Mouse (Mus musculus): ENCODE data around the gene Nckap5. TPM values are rescaled to one million over a fixed set of nuclear protein-coding genes. Genes with fewer than 3 reads are reported as not detected.

Nckap5 gene
- total RNA-seq, 4 experiments from 2014 or later: 8.9 to 14.5 (median 11.7) TPM

DNA sequence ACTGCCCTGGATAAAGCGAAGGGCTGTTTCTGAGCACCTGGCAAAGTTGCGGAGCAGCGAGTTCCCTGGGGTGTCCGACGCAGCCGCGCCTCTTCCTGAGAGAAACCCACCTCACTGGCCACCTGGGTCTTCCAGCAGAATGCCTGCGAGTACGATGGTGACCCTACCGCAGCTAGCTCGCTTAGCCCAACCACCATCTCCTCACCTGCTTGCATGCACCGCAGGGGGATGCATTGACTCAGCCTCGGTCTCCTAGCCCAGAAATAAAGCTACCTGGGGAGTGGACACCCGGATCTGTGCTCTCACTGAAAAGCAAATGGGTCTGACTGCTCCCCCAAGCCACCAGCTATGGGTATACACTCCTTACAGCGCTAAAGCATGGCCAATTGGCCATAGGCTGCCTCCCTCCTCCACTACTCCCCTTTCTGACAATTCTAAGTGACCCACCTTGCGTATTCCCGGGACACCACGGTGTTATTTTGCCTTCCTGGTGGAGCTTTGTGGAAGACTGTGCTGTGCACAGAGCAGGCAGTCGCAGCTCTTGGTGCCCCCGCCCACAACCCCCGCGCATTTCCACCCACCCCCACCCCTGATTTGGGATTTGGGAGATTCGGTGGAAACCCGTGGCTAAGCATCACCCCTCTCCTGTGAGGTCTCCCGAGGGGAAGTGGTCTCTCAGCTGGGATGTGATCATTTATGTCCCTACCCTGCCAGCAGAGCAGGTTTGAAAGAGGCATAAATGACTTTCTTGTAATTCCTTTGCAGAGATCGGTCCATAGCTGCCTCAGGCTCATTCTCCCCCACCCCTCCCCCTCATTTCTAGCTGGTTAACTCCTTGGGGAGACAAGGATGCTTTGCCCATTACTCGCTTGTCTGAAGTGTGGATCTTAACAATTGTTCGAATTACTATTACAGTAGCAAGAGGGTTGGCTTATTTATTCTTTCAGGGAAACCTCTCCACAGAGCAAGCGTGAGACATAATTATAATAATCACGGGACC, 917.7 kb downstream of the Nckap5 start, which contains the start of gene Lypd1:
TSS of gene Lypd1 (minus strand) at position 501 of the 1,000 bp plus-strand sequence.
- DNase-seq (ENCODE audit: low spot score in 2 of 2): no peak

DNA sequence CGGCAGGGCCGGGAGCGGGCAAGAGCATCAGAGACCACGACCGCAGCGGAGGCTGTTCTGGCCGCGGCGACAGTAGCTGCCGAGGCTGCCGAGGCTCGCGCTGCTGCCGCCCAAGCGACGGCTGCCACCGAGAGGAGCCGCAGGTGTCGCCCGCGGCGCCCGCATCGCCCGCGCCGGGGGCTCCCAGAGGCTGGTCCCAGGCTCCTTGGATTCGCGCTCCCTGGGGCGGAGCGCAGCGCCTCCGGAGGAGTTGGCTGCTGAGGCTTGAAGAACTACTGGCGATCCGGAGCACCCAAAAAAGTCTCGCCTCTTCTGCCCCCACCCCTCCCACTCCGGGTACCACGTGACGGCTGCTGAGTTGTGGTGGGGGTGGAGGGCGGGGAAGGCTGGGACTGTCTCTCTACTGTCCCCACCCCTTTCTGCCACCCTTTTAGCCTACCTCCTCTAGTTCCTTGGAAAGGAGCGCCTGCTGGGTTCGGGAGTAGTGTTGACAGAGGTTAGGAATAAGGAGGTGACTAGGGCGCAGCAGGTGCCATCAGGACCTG, 918.6 kb downstream of the Nckap5 start:
- DNase-seq (ENCODE audit: low spot score in 2 of 2): peak; percentile 29 to 42

DNA sequence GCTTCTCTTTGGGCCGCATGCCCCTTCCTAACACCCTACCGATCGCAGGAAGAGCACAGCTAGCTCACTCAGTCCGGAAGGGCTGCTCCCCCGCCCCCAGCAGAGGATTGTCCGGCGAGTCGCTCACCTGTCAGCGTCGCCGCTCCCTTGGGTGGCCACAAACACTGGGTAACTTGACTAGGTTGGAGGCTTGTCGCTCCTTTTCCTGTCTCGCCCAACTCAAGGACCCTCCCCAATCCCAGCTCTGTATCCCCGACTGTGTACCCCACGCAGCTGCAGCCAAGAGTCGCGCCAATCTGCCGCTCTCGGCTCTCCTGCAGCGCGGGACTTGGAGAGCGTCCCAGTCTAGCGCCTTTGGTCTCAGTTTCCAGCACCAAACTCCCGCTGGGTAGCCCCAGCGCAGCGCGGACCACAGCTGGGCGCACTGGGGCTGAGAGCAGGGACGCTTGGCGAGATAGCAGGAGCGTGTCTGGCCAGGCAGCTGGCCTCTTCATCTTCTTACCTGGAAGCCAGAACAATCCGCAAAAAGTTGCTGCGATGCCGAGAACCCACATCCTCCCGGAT, 919.2 kb downstream of the Nckap5 start:
- peak in 1 of 2 experiments; percentile 36 for DNase-seq (ENCODE audit: low spot score in 2 of 2)

DNA sequence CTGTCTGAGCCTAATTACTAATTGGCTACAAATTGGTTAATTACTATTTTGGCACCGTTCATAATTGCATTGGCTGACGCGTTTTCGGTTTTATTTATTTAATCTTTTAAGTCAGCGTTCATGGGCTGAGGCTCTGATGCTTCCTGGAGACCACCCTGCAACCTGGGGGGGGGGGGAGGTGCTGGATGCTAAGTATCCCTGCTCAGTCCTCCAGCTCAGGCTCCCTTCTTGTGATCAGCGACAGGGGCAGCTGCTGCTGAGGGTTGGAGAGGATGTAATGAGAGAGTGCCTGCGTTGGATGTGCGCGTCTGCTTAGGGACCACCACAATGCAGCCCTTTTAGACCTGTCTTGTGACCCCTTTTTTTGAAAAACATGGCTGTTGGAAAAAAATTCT, 919.7 kb downstream of the Nckap5 start:
- no peak for DNase-seq (ENCODE audit: low spot score in 2 of 2)

DNA sequence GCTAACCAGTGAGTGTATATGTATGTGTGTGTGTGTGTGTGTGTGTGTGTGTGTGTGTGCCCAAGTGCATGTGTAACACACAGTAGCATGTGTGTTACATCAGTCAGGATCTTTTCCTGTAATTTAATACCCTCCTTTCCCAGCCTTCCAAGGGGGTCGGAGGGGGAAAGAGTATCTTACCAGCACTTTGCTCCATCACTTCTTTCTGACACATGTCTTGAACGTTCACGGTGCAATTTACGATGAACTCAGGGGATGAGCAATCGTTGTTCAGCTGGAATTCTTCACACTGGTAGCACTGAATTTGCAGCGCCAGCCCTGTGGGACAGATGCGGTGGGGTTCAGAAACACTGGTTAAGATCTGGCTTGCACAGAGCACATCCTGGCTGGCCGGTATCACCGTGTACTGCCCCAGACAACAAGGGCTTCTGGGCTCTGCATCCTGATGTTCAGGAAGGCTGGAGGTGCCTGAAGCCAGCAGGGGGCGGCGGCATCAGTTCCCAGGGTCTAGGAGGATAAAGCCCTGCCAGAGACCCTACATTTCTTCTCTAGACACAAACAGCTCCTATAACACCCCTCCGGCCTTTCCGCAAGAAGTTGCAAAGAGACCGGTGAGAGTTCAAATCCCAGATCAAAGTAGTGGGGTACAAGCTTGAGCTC, 920.3 kb downstream of the Nckap5 start:
- peak in 1 of 2 experiments; percentile 34 for DNase-seq (ENCODE audit: low spot score in 2 of 2)

DNA sequence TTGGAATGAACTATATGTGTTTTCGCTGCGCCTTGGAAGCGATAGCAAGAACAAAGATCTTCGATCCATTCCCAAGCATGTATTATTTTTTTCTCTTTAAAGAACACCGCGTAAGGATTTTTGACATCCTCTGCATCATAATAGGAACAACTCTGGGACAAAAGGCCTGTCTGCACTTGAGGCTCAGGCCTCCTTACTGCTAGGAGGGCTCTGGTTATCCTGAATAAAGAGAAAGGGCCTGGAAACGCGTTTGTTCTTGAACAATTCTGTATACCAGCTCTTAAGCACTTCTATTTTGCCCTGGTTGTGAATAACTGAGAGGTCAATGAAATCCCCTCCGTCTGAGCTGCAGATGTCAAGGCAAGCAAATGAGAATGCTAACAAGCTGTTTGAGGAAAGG, 937.4 kb downstream of the Nckap5 start:
- DNase-seq (ENCODE audit: low spot score in 2 of 2): no peak

DNA sequence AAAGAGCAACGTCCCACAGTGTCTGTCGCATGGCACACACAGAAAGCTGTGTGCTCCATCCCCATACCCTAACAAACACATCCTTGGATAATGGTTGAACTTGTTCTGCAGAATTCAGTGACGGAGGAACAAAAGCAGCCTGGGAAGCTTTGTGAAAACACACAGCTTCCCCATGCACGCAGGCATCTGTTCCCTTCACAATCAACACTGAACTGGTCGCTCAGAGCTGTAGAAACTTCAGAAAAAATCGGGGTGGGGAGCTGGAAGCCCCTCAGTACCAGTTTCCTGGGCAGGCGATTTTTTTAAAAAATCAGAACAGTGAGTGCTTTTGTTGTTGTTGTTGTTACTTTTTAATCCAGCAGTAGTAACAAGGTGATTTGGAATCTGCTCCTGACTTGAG, 960.5 kb downstream of the Nckap5 start:
- no peak for DNase-seq (ENCODE audit: low spot score in 2 of 2)

All from layer of hippocampus, adult 8-10 months (tissue).